Mouse (Mus musculus) thymus, adult 2 months (tissue): ENCODE data around the gene Hist2h2bb. TPM values are rescaled to one million over a fixed set of nuclear protein-coding genes. Genes with fewer than 3 reads are reported as not detected.
"Not testable (repeated sequence)": the region's sequence is repeated elsewhere in the genome, so short reads cannot be mapped to it uniquely, and the experiment has no call there.

ENCODE experiments used
- DNase-seq: peaks from one replicate; pipeline ENCODE4 v3.0.0; 2021
- H3K27ac ChIP-seq: fragments of 200-500 bp; 2 replicates; pipeline ENCODE4 v1.5.1; 2012; ENCODE audit warnings: low read length, control low read depth; ENCODE audit not compliant: control insufficient read depth, insufficient read depth
- H3K27me3 ChIP-seq: fragments of 200-500 bp; 2 replicates; pipeline ENCODE4 v1.6.1; 2012; ENCODE audit warnings: mild to moderate bottlenecking, low read length, moderate library complexity, mixed read lengths; ENCODE audit not compliant: control insufficient read depth, insufficient read depth
- H3K36me3 ChIP-seq: fragments of 200-500 bp; 2 replicates; pipeline ENCODE4 v1.6.1; 2012; ENCODE audit warnings: mild to moderate bottlenecking, low read length, moderate library complexity; ENCODE audit not compliant: control insufficient read depth, insufficient read depth
- H3K4me1 ChIP-seq: fragments of 200-500 bp; replicated peaks from 2 replicates; pipeline ENCODE4 v1.6.1; 2012; ENCODE audit warnings: low read length; ENCODE audit not compliant: control insufficient read depth, insufficient read depth
- H3K4me3 ChIP-seq: fragments of 200-500 bp; 2 replicates; pipeline ENCODE4 v1.5.1; 2012; ENCODE audit warnings: mild to moderate bottlenecking, low read length, control low read depth, moderate library complexity; ENCODE audit not compliant: control insufficient read depth, insufficient read depth
- CTCF ChIP-seq: fragments of 200-500 bp; IDR thresholded peaks from 2 replicates; pipeline ENCODE4 v1.5.1; 2012; ENCODE audit warnings: mild to moderate bottlenecking, control low read depth, low read length, moderate library complexity, borderline replicate concordance; ENCODE audit not compliant: control insufficient read depth, poor library complexity, insufficient read depth; ENCODE audit errors: extremely low read depth
- POLR2A ChIP-seq: fragments of 200-500 bp; IDR thresholded peaks from 2 replicates; pipeline ENCODE4 v1.6.1; 2012; ENCODE audit warnings: mild to moderate bottlenecking, low read length, control low read depth, moderate library complexity; ENCODE audit not compliant: control insufficient read depth, poor library complexity, insufficient read depth; ENCODE audit errors: extremely low read depth
- WGBS: fragments of 180-500 bp; shearing (Covaris S2); methylation state at CpG from one replicate; pipeline ENCODE4 v1.1.7; 2018; 5-methylcytosine and 5-hydroxymethylcytosine counted together
- polyA plus RNA-seq: library from polyadenylated mRNA; depleted of rRNA; stranded (reverse); fragments of >200 nt; gene quantifications from 2 replicates; pipeline ENCODE4 v1.2.3, GENCODE M21; 2012

The Hist2h2bb gene
- polyA plus RNA-seq, 1 experiment = 177 TPM

DNA sequence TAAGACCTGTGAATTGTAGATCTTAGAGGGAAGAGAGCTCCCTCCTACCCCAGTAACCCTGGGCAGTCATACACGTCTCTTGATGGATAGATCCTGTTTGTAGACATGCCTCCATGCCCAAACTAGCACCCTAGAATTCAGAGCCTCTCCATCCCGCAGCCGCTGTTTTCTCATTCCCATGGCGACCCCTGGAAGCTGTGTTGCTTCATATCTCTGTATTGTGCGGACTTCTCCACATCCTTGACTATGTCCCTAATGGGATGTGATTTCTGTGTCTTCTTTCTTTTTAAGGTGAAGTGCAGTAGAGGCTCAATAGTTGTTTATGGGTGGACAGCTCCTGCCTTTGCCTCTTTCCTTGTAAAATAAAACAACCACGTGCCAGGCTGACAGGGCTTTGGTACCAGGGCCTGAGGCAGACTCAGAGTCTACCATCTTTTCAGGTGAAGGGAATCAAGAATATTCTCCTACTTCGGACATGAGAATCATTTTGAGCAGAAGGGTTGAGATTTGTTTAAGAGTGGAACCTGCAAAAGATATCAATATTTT, 5.1 kb upstream of the Hist2h2bb start:
- Histone ChIP-seq H3K4me3 (no peak overlapping the region), H3K36me3 (no peaks in the 10 kb centered on the region), H3K27ac (peak overlapping the region; percentile 94), H3K27me3 (no peaks in the 10 kb centered on the region), H3K4me1 (peaks cover 15% of the 10 kb centered on the region)
- 62% methylated on average over 7 of the region's 7 CpGs for WGBS
- no peak for DNase-seq
- no peak for TF ChIP-seq CTCF
- TF ChIP-seq POLR2A = no peak

DNA sequence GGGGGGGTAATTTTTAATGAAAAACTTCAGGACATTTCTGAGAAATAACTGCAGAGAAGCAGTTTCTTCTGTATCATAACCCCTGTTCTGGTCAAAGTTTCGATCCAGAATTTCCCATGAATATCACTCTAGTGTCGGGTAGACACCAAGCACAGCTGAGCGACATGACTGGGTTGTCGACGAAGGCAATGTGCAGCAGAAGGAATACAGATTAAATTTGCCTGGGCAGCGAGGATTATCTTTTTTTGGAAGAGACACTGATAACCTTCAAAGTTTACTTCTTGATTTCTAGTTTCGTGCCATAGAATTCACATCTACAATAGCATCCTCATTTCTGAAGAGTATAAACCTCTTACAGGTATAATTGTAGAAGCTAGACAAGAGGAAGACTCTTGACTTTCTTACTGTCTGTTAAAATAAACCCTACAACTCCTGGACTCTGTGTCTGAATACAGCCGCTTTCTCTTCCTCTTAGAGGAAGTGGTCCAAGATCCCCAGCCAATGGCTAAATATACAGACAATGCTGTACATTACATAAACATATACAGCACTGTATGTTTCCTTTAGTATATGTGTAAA, 3.3 kb upstream of the Hist2h2bb start:
- no peak overlapping the region for H3K4me3 ChIP-seq
- TF ChIP-seq POLR2A = no peak
- TF ChIP-seq CTCF = no peak
- WGBS = 91% methylated on average over 8 of the region's 8 CpGs
- no peak for DNase-seq
- no peaks in the 10 kb centered on the region for H3K36me3 ChIP-seq
- no peak overlapping the region for H3K27ac ChIP-seq
- H3K4me1 ChIP-seq = peaks cover 18% of the 10 kb centered on the region
- H3K27me3 ChIP-seq = no peaks in the 10 kb centered on the region

- TF ChIP-seq POLR2A (no peak), CTCF (no peak)
- Histone ChIP-seq H3K27me3 (no peaks in the 10 kb centered on the region), H3K36me3 (no peaks in the 10 kb centered on the region), H3K4me1 (peaks cover 10% of the 10 kb centered on the region), H3K27ac (peak overlapping the region; percentile 58), H3K4me3 (no peak overlapping the region)
- WGBS = 79% methylated on average over 4 of the region's 4 CpGs
- no peak for DNase-seq
These were observed 2.0 kb upstream of the Hist2h2bb start for GRCm38 (mm10) chr3:96267541-96267940.

GRCm38 (mm10) chr3:96268051-96268775, 1.3 kb upstream of the Hist2h2bb start, which contains the start of gene Hist2h3b:
Gene Hist2h3b, plus strand, starts transcription at chr3:96268654.
- WGBS = 23% methylated on average over 30 of the region's 30 CpGs
- Histone ChIP-seq H3K36me3 (no peaks in the 10 kb centered on the region), H3K27me3 (no peaks in the 10 kb centered on the region), H3K27ac (peak within 1 kb of the TSS; percentile 97), H3K4me1 (peaks cover 11% of the 10 kb centered on the region), H3K4me3 (peak within 1 kb of the TSS; percentile 62)
- TF ChIP-seq CTCF = no peak
- TF ChIP-seq POLR2A = peak; percentile 95
- DNase-seq = peak; percentile 81

DNA sequence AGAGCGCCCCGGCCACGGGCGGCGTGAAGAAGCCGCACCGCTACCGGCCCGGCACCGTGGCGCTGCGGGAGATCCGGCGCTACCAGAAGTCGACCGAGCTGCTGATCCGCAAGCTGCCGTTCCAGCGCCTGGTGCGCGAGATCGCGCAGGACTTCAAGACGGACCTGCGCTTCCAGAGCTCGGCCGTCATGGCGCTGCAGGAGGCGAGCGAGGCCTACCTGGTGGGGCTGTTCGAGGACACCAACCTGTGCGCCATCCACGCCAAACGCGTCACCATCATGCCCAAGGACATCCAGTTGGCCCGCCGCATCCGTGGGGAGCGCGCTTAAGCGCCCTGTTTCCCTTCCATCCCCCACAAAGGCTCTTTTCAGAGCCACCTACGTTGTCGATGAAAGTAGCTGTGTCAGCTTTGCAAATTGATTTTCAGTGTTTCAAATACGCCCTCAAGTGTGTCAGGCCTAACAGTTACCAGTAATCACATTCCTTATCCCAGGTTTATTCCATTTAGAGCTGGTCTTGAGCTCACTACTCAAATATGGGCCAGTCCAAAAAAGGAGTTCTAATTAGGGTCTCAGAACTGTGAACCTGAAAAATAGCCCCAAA, 675 bp upstream of the Hist2h2bb start:
- DNase-seq = peak; percentile 44
- WGBS = under 1% methylated on average over 17 of the region's 44 CpGs
- H3K27me3 ChIP-seq, H3K36me3 ChIP-seq: not testable (repeated sequence)
- 0 out of 2 replicates have a peak, but pooled peaks have one; percentile 24 for TF ChIP-seq CTCF
- TF ChIP-seq POLR2A = peak; percentile 44; the same call in 1 of the 2 replicates
- Histone ChIP-seq H3K4me3 (peak overlapping the region; percentile 62), H3K27ac (peak overlapping the region; percentile 97), H3K4me1 (peaks cover 14% of the 10 kb centered on the region)
